ENCODE assay signal across 9 mouse cellular contexts in genomic region chr9:35361432-35361831, GRCm38 (mm10). TPM values are rescaled to one million over a fixed set of nuclear protein-coding genes. Genes with fewer than 3 reads are reported as not detected.
DNase-seq lines count a peak whose midpoint lies in the region; ATAC-seq lines count a peak whose summit lies in the region.
"Had no signal": no experiment of that assay in that cellular context is flagged by ENCODE, and none has a peak within 500 bp of the region (broad histone marks: within the 10 kb centered on the region; RNA-seq: fewer than 3 reads in every experiment).

No protein-coding gene starts in this region.

- H3K36me3 ChIP-seq in midbrain, embryonic 10.5 days: no peaks in the 10 kb centered on the region
- no peaks in the 10 kb centered on the region for H3K36me3 ChIP-seq in midbrain, embryonic 11.5 days (ENCODE audit: control insufficient read depth, insufficient read depth, low read length)
- no peaks in the 10 kb centered on the region for H3K36me3 ChIP-seq in stomach, embryonic 15.5 days
- H3K36me3 ChIP-seq in kidney, embryonic 16.5 days (ENCODE audit: insufficient read depth, low read length): no peaks in the 10 kb centered on the region

- WGBS in midbrain, embryonic 10.5 days: 50% methylated on average over 4 of the region's 4 CpGs
- 44% methylated on average over 4 of the region's 4 CpGs for WGBS in midbrain, embryonic 11.5 days
- WGBS in stomach, embryonic 15.5 days: 51% methylated on average over 4 of the region's 4 CpGs
- 52% methylated on average over 4 of the region's 4 CpGs for WGBS in kidney, embryonic 16.5 days

- no peak overlapping the region for H3K9ac ChIP-seq in midbrain, embryonic 11.5 days (ENCODE audit: low read length)
- H3K9ac ChIP-seq in stomach, embryonic 15.5 days: no peak overlapping the region
- no peak overlapping the region for H3K9ac ChIP-seq in kidney, embryonic 16.5 days (replicated peaks; ENCODE audit: low read length)

- ATAC-seq in midbrain, embryonic 11.5 days (ENCODE audit: low FRiP score): no peak
- ATAC-seq in stomach, embryonic 15.5 days (ENCODE audit: insufficient read depth, low FRiP score, low read depth): no peak
- ATAC-seq in kidney, embryonic 16.5 days (ENCODE audit: low FRiP score, low TSS enrichment): no peak
- ATAC-seq: CD4-positive, CD25-positive, alpha-beta regulatory T cell, adult 4 months had no signal

- no peaks in the 10 kb centered on the region for H3K9me3 ChIP-seq in midbrain, embryonic 10.5 days (replicated peaks)
- H3K9me3 ChIP-seq in midbrain, embryonic 11.5 days (ENCODE audit: control insufficient read depth, low read length): no peaks in the 10 kb centered on the region
- H3K9me3 ChIP-seq in stomach, embryonic 15.5 days: no peaks in the 10 kb centered on the region
- H3K9me3 ChIP-seq in kidney, embryonic 16.5 days (ENCODE audit: low read length): no peaks in the 10 kb centered on the region

- H3K4me3 ChIP-seq in midbrain, embryonic 10.5 days: no peak overlapping the region
- no peak overlapping the region for H3K4me3 ChIP-seq in midbrain, embryonic 11.5 days (ENCODE audit: low read depth, low read length)
- no peak overlapping the region for H3K4me3 ChIP-seq in stomach, embryonic 15.5 days (replicated peaks)
- no peak overlapping the region for H3K4me3 ChIP-seq in kidney, embryonic 16.5 days (ENCODE audit: low read length)

- peaks cover 52% of the 10 kb centered on the region for H3K4me1 ChIP-seq in midbrain, embryonic 10.5 days
- peaks cover 10% of the 10 kb centered on the region for H3K4me1 ChIP-seq in midbrain, embryonic 11.5 days (ENCODE audit: control insufficient read depth, insufficient read depth, low read length)
- H3K4me1 ChIP-seq in stomach, embryonic 15.5 days: peaks cover 23% of the 10 kb centered on the region
- peaks cover 34% of the 10 kb centered on the region for H3K4me1 ChIP-seq in kidney, embryonic 16.5 days (ENCODE audit: insufficient read depth, low read length)

- H3K27ac ChIP-seq in midbrain, embryonic 10.5 days (replicated peaks): peak overlapping the region; percentile 69
- H3K27ac ChIP-seq in midbrain, embryonic 11.5 days (ENCODE audit: low read depth, low read length): no peak overlapping the region
- H3K27ac ChIP-seq in stomach, embryonic 15.5 days: peak overlapping the region; percentile 81
- no peak overlapping the region for H3K27ac ChIP-seq in kidney, embryonic 16.5 days (ENCODE audit: low read length)

- DNase-seq in heart, adult 18-20 months: peak; percentile 37 to 42
- DNase-seq in heart, adult 8-10 months (ENCODE audit: low spot score): no peak
- no peak for DNase-seq in midbrain, embryonic 10.5 days (ENCODE audit: low spot score)
- DNase-seq in midbrain, embryonic 11.5 days (ENCODE audit: low spot score, missing footprints): no peak
- DNase-seq in gastrocnemius, postnatal 25 days: peak; percentile 52
- DNase-seq in kidney, adult 8-10 months: no peak

- no peak overlapping the region for H3K4me2 ChIP-seq in midbrain, embryonic 11.5 days
- H3K4me2 ChIP-seq in stomach, embryonic 15.5 days: no peak overlapping the region
- H3K4me2 ChIP-seq in kidney, embryonic 16.5 days (replicated peaks; ENCODE audit: low read depth, low read length): no peak overlapping the region

- peaks cover 29% of the 10 kb centered on the region for H3K27me3 ChIP-seq in midbrain, embryonic 10.5 days (ENCODE audit: low read depth, poor library complexity, severe bottlenecking)
- H3K27me3 ChIP-seq in midbrain, embryonic 11.5 days (ENCODE audit: control insufficient read depth, insufficient read depth, low read length): no peaks in the 10 kb centered on the region
- H3K27me3 ChIP-seq in stomach, embryonic 15.5 days (replicated peaks): no peaks in the 10 kb centered on the region
- H3K27me3 ChIP-seq in kidney, embryonic 16.5 days (ENCODE audit: insufficient read depth, low read length): no peaks in the 10 kb centered on the region

RNA-seq across cellular contexts. Expression of gene Cdon, which starts 59.5 kb away (rescaled TPM):
- total RNA-seq in heart, adult 18-20 months (2021): 1 to 10 TPM; 9.0 to 9.2 TPM
- 10 to 100 TPM in 2 of 4 experiments, 1 to 10 TPM in 2; 8.3 to 11.3 (median 10.3) TPM for total RNA-seq in heart, adult 8-10 months (2022)
- 10.5 TPM in 2 replicates for polyA plus RNA-seq in midbrain, embryonic 10.5 days (2016; fragmentation: Nextera tagmentation; extraction: Ambion mirVana)
- 8.8 and 10.1 TPM in 2 replicates for polyA plus RNA-seq in midbrain, embryonic 11.5 days (2014; fragmentation: Nextera tagmentation; extraction: Ambion mirVana)
- 10 to 100 TPM; 13.5 to 16.7 TPM for total RNA-seq in gastrocnemius, postnatal 25 days (2021)
- polyA plus RNA-seq in stomach, embryonic 15.5 days (2015; fragmentation: Nextera tagmentation; extraction: Ambion mirVana): 10.2 and 10.4 TPM in 2 replicates
- polyA plus RNA-seq in kidney, embryonic 16.5 days (2015; fragmentation: Nextera tagmentation; extraction: Ambion mirVana): 3.8 and 4.2 TPM in 2 replicates

Comparison
In these comparisons a context has a peak if more than half of its experiments do, and no peak if none do; other contexts are left out.
1. DNase-seq: peak in heart, adult 18-20 months (2 of 2) and gastrocnemius, postnatal 25 days (single experiment); none in heart, adult 8-10 months (single experiment), midbrain, embryonic 10.5 days (single experiment), midbrain, embryonic 11.5 days (single experiment) and kidney, adult 8-10 months (0 of 2).
2. H3K27ac ChIP-seq: peak in midbrain, embryonic 10.5 days (single experiment) and stomach, embryonic 15.5 days (single experiment); none in midbrain, embryonic 11.5 days (single experiment) and kidney, embryonic 16.5 days (single experiment).